Mouse (Mus musculus) cerebellum, postnatal 14 days (tissue): ENCODE data around the gene Tsen34.
"Not testable (repeated sequence)": the region's sequence is repeated elsewhere in the genome, so short reads cannot be mapped to it uniquely, and the experiment has no call there.

Source experiments
- DNase-seq, 2 experiments: peaks; one replicate each; pipeline ENCODE4 v3.0.0; 2021; ENCODE audit warnings: mixed read lengths in 2 of 2

Gene Tsen34

GRCm38 (mm10) chr7:3691919-3692318 is 744 bp upstream of the Tsen34 start:
- no peak for DNase-seq

GRCm38 (mm10) chr7:3692987-3693808 is 535 bp downstream of the Tsen34 start, which contains the start of gene Mboat7:
Mboat7 (minus strand) TSS chr7:3693523.
- DNase-seq, result peak; percentile 98 to 99

- no peak for DNase-seq
These were observed 1.1 kb downstream of the Tsen34 start for GRCm38 (mm10) chr7:3693809-3694075.

- DNase-seq, result peak; percentile 58 to 67
These were observed 1.6 kb downstream of the Tsen34 start for GRCm38 (mm10) chr7:3694076-3694948.

GRCm38 (mm10) chr7:3694949-3695305 is 2.3 kb downstream of the Tsen34 start:
- peak; percentile 38 to 41 for DNase-seq

- no peak for DNase-seq
These were observed 5.8 kb downstream of the Tsen34 start for GRCm38 (mm10) chr7:3698471-3698870.

- DNase-seq, result no peak
These were observed 10.7 kb downstream of the Tsen34 start for GRCm38 (mm10) chr7:3703148-3703878.

GRCm38 (mm10) chr7:3703879-3704441 is 11.3 kb downstream of the Tsen34 start, which contains the start of gene Rps9:
Rps9 (plus strand) TSS chr7:3703993.
- DNase-seq, result peak; percentile 98

- no peak for DNase-seq
These were observed 11.8 kb downstream of the Tsen34 start for GRCm38 (mm10) chr7:3704475-3704874.

GRCm38 (mm10) chr7:3705461-3705860 is 12.8 kb downstream of the Tsen34 start:
- peak in 1 of 2 experiments; percentile 11 for DNase-seq

- peak in 1 of 2 experiments; percentile 7 for DNase-seq
These were observed 13.2 kb downstream of the Tsen34 start for GRCm38 (mm10) chr7:3705911-3706310.

- no peak for DNase-seq
These were observed 13.8 kb downstream of the Tsen34 start for GRCm38 (mm10) chr7:3706343-3706934.

- no peak for DNase-seq
These were observed 14.4 kb downstream of the Tsen34 start for GRCm38 (mm10) chr7:3707027-3707426.

- DNase-seq, result no peak
These were observed 15.1 kb downstream of the Tsen34 start for GRCm38 (mm10) chr7:3707568-3708413.

GRCm38 (mm10) chr7:3708447-3708980 is 15.9 kb downstream of the Tsen34 start:
- DNase-seq, result not testable (repeated sequence)

- no peak for DNase-seq
These were observed 16.3 kb downstream of the Tsen34 start for GRCm38 (mm10) chr7:3709000-3709399.

- peak in 1 of 2 experiments; percentile 0 for DNase-seq
These were observed 19.7 kb downstream of the Tsen34 start for GRCm38 (mm10) chr7:3712264-3712942.

GRCm38 (mm10) chr7:3715249-3715648 is 22.6 kb downstream of the Tsen34 start:
- peak in 1 of 2 experiments; percentile 0 for DNase-seq

GRCm38 (mm10) chr7:3720268-3720667 is 27.6 kb downstream of the Tsen34 start, which contains the start of gene Pirb:
Pirb (minus strand) TSS chr7:3720391.
- not testable (repeated sequence) for DNase-seq

- not testable (repeated sequence) for DNase-seq
These were observed 32.8 kb downstream of the Tsen34 start for GRCm38 (mm10) chr7:3725459-3725858.
